ENCODE assay signal across 10 mouse cellular contexts in genomic region chr13:70684976-70685609, GRCm38 (mm10). TPM values are rescaled to one million over a fixed set of nuclear protein-coding genes. Genes with fewer than 3 reads are reported as not detected.
DNase-seq lines count a peak whose midpoint lies in the region; ATAC-seq and TF ChIP-seq lines count a peak whose summit lies in the region.
"Had no signal": no experiment of that assay in that cellular context is flagged by ENCODE, and none has a peak within 500 bp of the region (broad histone marks: within the 10 kb centered on the region; RNA-seq: fewer than 3 reads in every experiment).

No protein-coding gene starts in this region.

- H3K4me2 ChIP-seq in kidney, postnatal 0 days (ENCODE audit: low read length) = no peak overlapping the region
- no peak overlapping the region for H3K4me2 ChIP-seq in lung, postnatal 0 days (replicated peaks; ENCODE audit: low read depth, low read length)
- no peak overlapping the region for H3K4me2 ChIP-seq in midbrain, postnatal 0 days (ENCODE audit: low read depth, low read length, poor library complexity, severe bottlenecking)
- H3K4me2 ChIP-seq: neural tube, embryonic 15.5 days had no signal

- no peak for TF ChIP-seq CTCF in kidney, postnatal 0 days (IDR thresholded peaks at IDR 0.05; ENCODE audit: low read depth)
- no peak for TF ChIP-seq CTCF in lung, postnatal 0 days (IDR thresholded peaks at IDR 0.05)
- TF ChIP-seq CTCF in midbrain, postnatal 0 days (IDR thresholded peaks at IDR 0.05) = no peak

- no peaks in the 10 kb centered on the region for H3K4me1 ChIP-seq in kidney, postnatal 0 days (replicated peaks; ENCODE audit: insufficient read depth, low read length)
- H3K4me1 ChIP-seq in embryonic facial prominence, embryonic 10.5 days = peaks cover 15% of the 10 kb centered on the region
- peaks cover 3% of the 10 kb centered on the region; the same call in 1 of the 2 replicates for H3K4me1 ChIP-seq in lung, postnatal 0 days (ENCODE audit: insufficient read depth, low read depth, low read length)
- no peaks in the 10 kb centered on the region for H3K4me1 ChIP-seq in midbrain, postnatal 0 days (ENCODE audit: insufficient read depth, low read length)
- H3K4me1 ChIP-seq: neural tube, embryonic 15.5 days had no signal

- WGBS in kidney, postnatal 0 days = 70% methylated on average over 7 of the region's 7 CpGs
- 74% methylated on average over 7 of the region's 7 CpGs for WGBS in embryonic facial prominence, embryonic 10.5 days
- WGBS in lung, postnatal 0 days = 47% methylated on average over 7 of the region's 7 CpGs
- 60% methylated on average over 7 of the region's 7 CpGs for whole genome bisulfite sequencing in midbrain, postnatal 0 days

- DNase-seq in kidney, postnatal 0 days (ENCODE audit: low spot score) = peak; percentile 17
- DNase-seq in kidney, adult 11 months = no peak
- peak; percentile 32 for DNase-seq in embryonic facial prominence, embryonic 10.5 days (ENCODE audit: low spot score)
- peak; percentile 74 for DNase-seq in lung, postnatal 0 days (ENCODE audit: low spot score)
- peak; percentile 22 for DNase-seq in midbrain, postnatal 0 days (ENCODE audit: low spot score)
- no peak for DNase-seq in right cerebral cortex, adult 2 months (ENCODE audit: low spot score in 2 of 2)
- DNase-seq in spleen, postnatal 10 days (ENCODE audit: low spot score in 2 of 2) = no peak
- DNase-seq: kidney, adult 9 months had no signal

- H3K27ac ChIP-seq in kidney, postnatal 0 days = no peak overlapping the region
- 0 out of 2 replicates have a peak overlapping the region, but pooled peaks have one; percentile 0 for H3K27ac ChIP-seq in embryonic facial prominence, embryonic 10.5 days (replicated peaks)
- no peak overlapping the region for H3K27ac ChIP-seq in lung, postnatal 0 days (ENCODE audit: low read length)
- H3K27ac ChIP-seq in midbrain, postnatal 0 days (ENCODE audit: low read depth, low read length) = no peak overlapping the region
- H3K27ac ChIP-seq: neural tube, embryonic 15.5 days had no signal

- no peaks in the 10 kb centered on the region for H3K36me3 ChIP-seq in kidney, postnatal 0 days (ENCODE audit: insufficient read depth, low read length)
- no peaks in the 10 kb centered on the region for H3K36me3 ChIP-seq in embryonic facial prominence, embryonic 10.5 days (replicated peaks)
- H3K36me3 ChIP-seq in lung, postnatal 0 days (ENCODE audit: insufficient read depth, low read length) = no peaks in the 10 kb centered on the region
- no peaks in the 10 kb centered on the region for H3K36me3 ChIP-seq in midbrain, postnatal 0 days (ENCODE audit: insufficient read depth, low read length)
- H3K36me3 ChIP-seq: neural tube, embryonic 15.5 days had no signal

- H3K27me3 ChIP-seq in kidney, postnatal 0 days (ENCODE audit: insufficient read depth, low read length) = no peaks in the 10 kb centered on the region
- H3K27me3 ChIP-seq in embryonic facial prominence, embryonic 10.5 days (replicated peaks; ENCODE audit: low read depth, poor library complexity, severe bottlenecking) = no peaks in the 10 kb centered on the region
- no peaks in the 10 kb centered on the region for H3K27me3 ChIP-seq in lung, postnatal 0 days (replicated peaks; ENCODE audit: insufficient read depth, low read length)
- no peaks in the 10 kb centered on the region for H3K27me3 ChIP-seq in midbrain, postnatal 0 days (ENCODE audit: insufficient read depth, low read length)
- H3K27me3 ChIP-seq: neural tube, embryonic 15.5 days had no signal

- no peaks in the 10 kb centered on the region for H3K9me3 ChIP-seq in kidney, postnatal 0 days (replicated peaks; ENCODE audit: low read length)
- H3K9me3 ChIP-seq in embryonic facial prominence, embryonic 10.5 days = no peaks in the 10 kb centered on the region
- H3K9me3 ChIP-seq in lung, postnatal 0 days (ENCODE audit: low read length) = no peaks in the 10 kb centered on the region
- H3K9me3 ChIP-seq in midbrain, postnatal 0 days (ENCODE audit: low read length) = no peaks in the 10 kb centered on the region
- H3K9me3 ChIP-seq: neural tube, embryonic 15.5 days had no signal

- H3K4me3 ChIP-seq in kidney, postnatal 0 days (replicated peaks; ENCODE audit: low read depth, low read length) = no peak overlapping the region
- H3K4me3 ChIP-seq in embryonic facial prominence, embryonic 10.5 days = no peak overlapping the region
- H3K4me3 ChIP-seq in lung, postnatal 0 days (ENCODE audit: low read depth, low read length) = no peak overlapping the region
- H3K4me3 ChIP-seq in midbrain, postnatal 0 days (ENCODE audit: low read depth, low read length) = no peak overlapping the region
- H3K4me3 ChIP-seq: neural tube, embryonic 15.5 days had no signal

- TF ChIP-seq EP300 in lung, postnatal 0 days (IDR thresholded peaks at IDR 0.05) = no peak

- no peak for ATAC-seq in kidney, postnatal 0 days (replicated peaks; ENCODE audit: low FRiP score, low read depth)
- ATAC-seq in lung, postnatal 0 days = peak; percentile 76
- no peak for ATAC-seq in midbrain, postnatal 0 days (ENCODE audit: low FRiP score)
- no peak for ATAC-seq in activated CD4-positive, CD25-positive, alpha-beta regulatory T cell, adult 4 months

- no peak overlapping the region for H3K9ac ChIP-seq in kidney, postnatal 0 days (ENCODE audit: low read depth, low read length)
- H3K9ac ChIP-seq in lung, postnatal 0 days (replicated peaks; ENCODE audit: low read depth) = no peak overlapping the region
- H3K9ac ChIP-seq in midbrain, postnatal 0 days (replicated peaks; ENCODE audit: low read length, poor library complexity, severe bottlenecking) = no peak overlapping the region
- H3K9ac ChIP-seq: neural tube, embryonic 15.5 days had no signal

RNA-seq across cellular contexts. Expression of gene Ice1, which starts 47.7 kb away (rescaled TPM):
- polyA plus RNA-seq in kidney, postnatal 0 days (2015; fragmentation: Nextera tagmentation; extraction: Ambion mirVana) = 14.7 and 17.9 TPM in 2 replicates
- polyA plus RNA-seq in embryonic facial prominence, embryonic 10.5 days (2016; fragmentation: Nextera tagmentation; extraction: Ambion mirVana) = 23.6 and 25.2 TPM in 2 replicates
- 10.8 and 12.3 TPM in 2 replicates for polyA plus RNA-seq in lung, postnatal 0 days (2015; fragmentation: Nextera tagmentation; extraction: Ambion mirVana)
- 77.4 and 88.7 TPM in 2 replicates for total RNA-seq in midbrain, postnatal 0 days (2014; rRNA removed)
- polyA plus RNA-seq in midbrain, postnatal 0 days (2015; fragmentation: Nextera tagmentation; extraction: Ambion mirVana) = 23.5 and 25.4 TPM in 2 replicates
- 10 to 100 TPM; 15.6 to 16.7 TPM for polyA plus RNA-seq in activated CD4-positive, CD25-positive, alpha-beta regulatory T cell, adult 4 months (2017; shearing (Covaris generic))

Comparison
In these comparisons a context has a peak if more than half of its experiments do, and no peak if none do; other contexts are left out.
1. DNase-seq: peak in kidney, postnatal 0 days (single experiment), embryonic facial prominence, embryonic 10.5 days (single experiment), lung, postnatal 0 days (single experiment) and midbrain, postnatal 0 days (single experiment); none in kidney, adult 11 months (single experiment), right cerebral cortex, adult 2 months (0 of 2) and spleen, postnatal 10 days (0 of 2).